Mouse (Mus musculus): ENCODE data around the gene Adcyap1. TPM values are rescaled to one million over a fixed set of nuclear protein-coding genes. Genes with fewer than 3 reads are reported as not detected.

Gene Adcyap1
- polyA plus RNA-seq, 1 experiment from 2014 or later: 0.28 TPM

GRCm38 (mm10) chr17:93203076-93204031, 4.5 kb downstream of the Adcyap1 start:
- peak overlapping the region; percentile 59 for H3K4me2 ChIP-seq
- ATAC-seq (replicated peaks; ENCODE audit: insufficient number of reproducible peaks, insufficient read depth, low FRiP score, low read depth): no peak
- WGBS: 2% methylated on average over 34 of the region's 34 CpGs

GRCm38 (mm10) chr17:93217785-93218184, 19.0 kb downstream of the Adcyap1 start:
- 70% methylated on average over 6 of the region's 6 CpGs for WGBS
- no peak overlapping the region for H3K27ac ChIP-seq
- H3K9ac ChIP-seq: no peak overlapping the region
- H3K36me3 ChIP-seq: no peaks in the 10 kb centered on the region
- no peak overlapping the region for H3K4me2 ChIP-seq
- no peaks in the 10 kb centered on the region for H3K9me3 ChIP-seq (replicated peaks)
- no peaks in the 10 kb centered on the region for H3K4me1 ChIP-seq (replicated peaks)
- H3K27me3 ChIP-seq: no peaks in the 10 kb centered on the region
- no peak overlapping the region for H3K4me3 ChIP-seq
- ATAC-seq (replicated peaks; ENCODE audit: insufficient number of reproducible peaks, insufficient read depth, low FRiP score, low read depth): no peak

More at GRCm38 (mm10) chr17:93203076-93204031, 4.5 kb downstream of the Adcyap1 start:
- no peaks in the 10 kb centered on the region for H3K9me3 ChIP-seq (replicated peaks)
- H3K9ac ChIP-seq: no peak overlapping the region
- peaks cover 68% of the 10 kb centered on the region for H3K27me3 ChIP-seq
- no peak overlapping the region for H3K27ac ChIP-seq
- H3K36me3 ChIP-seq: no peaks in the 10 kb centered on the region
- peaks cover 21% of the 10 kb centered on the region for H3K4me1 ChIP-seq (replicated peaks)
- H3K4me3 ChIP-seq: peak overlapping the region; percentile 41

- no peaks in the 10 kb centered on the region for H3K36me3 ChIP-seq
- H3K9ac ChIP-seq: no peak overlapping the region
- no peak overlapping the region for H3K27ac ChIP-seq
- H3K4me2 ChIP-seq: no peak overlapping the region
- no peaks in the 10 kb centered on the region for H3K4me1 ChIP-seq (replicated peaks)
- no peaks in the 10 kb centered on the region for H3K9me3 ChIP-seq (replicated peaks)
- 58% methylated on average over 2 of the region's 2 CpGs for WGBS
- ATAC-seq (replicated peaks; ENCODE audit: insufficient number of reproducible peaks, insufficient read depth, low FRiP score, low read depth): no peak
- H3K27me3 ChIP-seq: no peaks in the 10 kb centered on the region
- no peak overlapping the region for H3K4me3 ChIP-seq
Observed at GRCm38 (mm10) chr17:93218640-93219039, 19.8 kb downstream of the Adcyap1 start.

- H3K4me3 ChIP-seq: no peak overlapping the region
- no peak overlapping the region for H3K9ac ChIP-seq
- H3K27ac ChIP-seq: no peak overlapping the region
- no peaks in the 10 kb centered on the region for H3K4me1 ChIP-seq (replicated peaks)
- no peak overlapping the region for H3K4me2 ChIP-seq
- no peaks in the 10 kb centered on the region for H3K27me3 ChIP-seq
- ATAC-seq (replicated peaks; ENCODE audit: insufficient number of reproducible peaks, insufficient read depth, low FRiP score, low read depth): no peak
- no peaks in the 10 kb centered on the region for H3K9me3 ChIP-seq (replicated peaks)
- no peaks in the 10 kb centered on the region for H3K36me3 ChIP-seq
Observed at GRCm38 (mm10) chr17:93237355-93237754, 38.5 kb downstream of the Adcyap1 start.
